Mouse (Mus musculus) left cerebral cortex, postnatal 4 days (tissue): ENCODE measurements around the gene Pip4k2c. TPM values are rescaled to one million over a fixed set of nuclear protein-coding genes. Genes with fewer than 3 reads are reported as not detected.

Experiments
- DNase-seq: peaks from one replicate; pipeline ENCODE4 v3.0.0-alpha.2; 2022
- intact Hi-C: fragments of 180-260 bp; cut with DNase I; formaldehyde crosslinking; loops from one replicate; pipeline ENCODE4 v1.15.1; 2025
- total RNA-seq, 2 experiments: library from RNA; stranded (reverse); gene quantifications; 2 replicates each; pipeline ENCODE4 v1.2.3; 2021

Gene Pip4k2c
- 10 to 100 TPM; 23.8 to 25.0 TPM for total RNA-seq

GRCm38 (mm10) chr10:127211414-127211854 is at the start of gene Pip4k2c:
TSS of gene Pip4k2c (minus strand) at chr10:127211585.
- intact Hi-C loops: no loop called here

GRCm38 (mm10) chr10:127258489-127258888 is 47.1 kb upstream of the Pip4k2c start:
- no peak for DNase-seq
- intact Hi-C loops: no loop called here

More at GRCm38 (mm10) chr10:127211414-127211854, at the start of gene Pip4k2c:
- peak; percentile 83 for DNase-seq

GRCm38 (mm10) chr10:127257790-127258189 is 46.4 kb upstream of the Pip4k2c start:
- intact Hi-C loops: no loop called here
- no peak for DNase-seq

- DNase-seq: peak; percentile 51
- intact Hi-C loops: no loop called here
Observed at GRCm38 (mm10) chr10:127255625-127256345, 44.4 kb upstream of the Pip4k2c start.

- no peak for DNase-seq
- intact Hi-C loops: no loop called here
Observed at GRCm38 (mm10) chr10:127250810-127251209, 39.4 kb upstream of the Pip4k2c start.

- DNase-seq: no peak
- intact Hi-C loops: no loop called here
Observed at GRCm38 (mm10) chr10:127238241-127238824, 26.9 kb upstream of the Pip4k2c start.

GRCm38 (mm10) chr10:127236541-127236940 is 25.2 kb upstream of the Pip4k2c start:
- intact Hi-C loops: no loop called here
- no peak for DNase-seq

- DNase-seq: no peak
- intact Hi-C loops: no loop called here
Observed at GRCm38 (mm10) chr10:127233141-127233540, 21.8 kb upstream of the Pip4k2c start.

- no peak for DNase-seq
- intact Hi-C loops: no loop called here
Observed at GRCm38 (mm10) chr10:127231741-127232140, 20.4 kb upstream of the Pip4k2c start.

- intact Hi-C loops: no loop called here
Observed at GRCm38 (mm10) chr10:127230693-127231092, 19.3 kb upstream of the Pip4k2c start.

GRCm38 (mm10) chr10:127228897-127229296 is 17.5 kb upstream of the Pip4k2c start:
- no peak for DNase-seq
- intact Hi-C loops: no loop called here

More at GRCm38 (mm10) chr10:127230693-127231092, 19.3 kb upstream of the Pip4k2c start:
- DNase-seq: no peak

GRCm38 (mm10) chr10:127227163-127227562 is 15.8 kb upstream of the Pip4k2c start:
- no peak for DNase-seq
- intact Hi-C loops: no loop called here

- intact Hi-C loops: no loop called here
- peak; percentile 27 for DNase-seq
Observed at GRCm38 (mm10) chr10:127226318-127226895, 15.0 kb upstream of the Pip4k2c start.

- intact Hi-C loops: loop anchor here (2.0 kb wide), 1 partner anchor 49 kb away; no protein-coding TSS in a partner anchor
Observed at GRCm38 (mm10) chr10:127225732-127226131, 14.3 kb upstream of the Pip4k2c start.

GRCm38 (mm10) chr10:127225213-127225612 is 13.8 kb upstream of the Pip4k2c start:
- intact Hi-C loops: loop anchor here (2.0 kb wide), 1 partner anchor 48 kb away; no protein-coding TSS in a partner anchor
- DNase-seq: no peak

More at GRCm38 (mm10) chr10:127225732-127226131, 14.3 kb upstream of the Pip4k2c start:
- DNase-seq: no peak

- DNase-seq: no peak
- intact Hi-C loops: no loop called here
Observed at GRCm38 (mm10) chr10:127218339-127218738, 7.0 kb upstream of the Pip4k2c start.

- DNase-seq: no peak
- intact Hi-C loops: no loop called here
Observed at GRCm38 (mm10) chr10:127217177-127217576, 5.8 kb upstream of the Pip4k2c start.

GRCm38 (mm10) chr10:127216456-127216855 is 5.1 kb upstream of the Pip4k2c start:
- no peak for DNase-seq
- intact Hi-C loops: no loop called here

- no peak for DNase-seq
- intact Hi-C loops: no loop called here
Observed at GRCm38 (mm10) chr10:127214422-127214803, 3.0 kb upstream of the Pip4k2c start.

GRCm38 (mm10) chr10:127213704-127214421 is 2.5 kb upstream of the Pip4k2c start:
- intact Hi-C loops: no loop called here
- no peak for DNase-seq

- intact Hi-C loops: no loop called here
- no peak for DNase-seq
Observed at GRCm38 (mm10) chr10:127213272-127213671, 1.9 kb upstream of the Pip4k2c start.
